Mouse (Mus musculus): Measurements from ENCODE around the gene F8. TPM values are rescaled to one million over a fixed set of nuclear protein-coding genes. Genes with fewer than 3 reads are reported as not detected.
A peak's percentile ranks its signal among the peaks of the same experiment; 100 is the strongest.

The F8 gene
- total and polyA plus RNA-seq, 3 experiments, result 0.43 to 11.3 (median 6.9) TPM

- no peak for DNase-seq
Observed at GRCm38 (mm10) chrX:75138182-75138581, 244.2 kb downstream of the F8 start.

DNA sequence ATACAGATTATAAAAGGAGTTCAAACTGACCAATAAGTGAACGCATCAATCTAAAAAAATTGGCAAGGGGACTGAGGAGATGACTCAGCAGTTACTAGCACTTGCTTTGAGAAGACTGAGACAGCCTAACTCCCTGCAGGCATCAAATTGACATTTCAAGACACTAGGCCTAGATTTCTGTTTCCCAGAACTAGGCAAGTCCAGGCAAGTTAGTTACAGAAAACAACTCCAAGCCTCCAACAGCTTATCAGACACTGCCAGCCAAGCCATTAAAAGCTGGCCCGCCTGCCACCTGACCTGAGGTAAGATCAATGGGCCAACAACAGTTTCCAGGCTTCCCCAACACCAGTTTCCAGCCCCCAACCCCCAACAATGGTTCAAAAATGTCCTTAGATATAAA lies 244.7 kb downstream of the F8 start:
- no peak for DNase-seq

DNA sequence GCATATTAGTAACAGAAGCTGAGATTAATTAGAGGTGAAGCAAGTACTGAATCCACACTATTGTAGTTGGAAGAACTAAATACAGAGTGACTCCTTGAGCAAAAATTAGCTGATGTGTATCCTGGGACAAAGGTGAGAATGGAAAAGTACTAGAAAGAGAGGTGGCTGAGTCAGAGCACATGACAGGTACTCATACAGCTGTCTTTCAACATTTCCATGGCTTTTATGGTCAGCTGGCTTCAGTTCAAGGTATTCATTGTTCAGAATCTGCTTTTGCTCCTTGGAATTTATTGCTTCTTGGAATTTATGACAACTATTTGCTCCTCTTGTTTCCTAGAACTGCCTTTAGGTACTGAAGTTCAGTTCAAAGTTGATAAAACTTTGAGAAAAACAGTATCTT lies 245.5 kb downstream of the F8 start:
- no peak for DNase-seq

DNA sequence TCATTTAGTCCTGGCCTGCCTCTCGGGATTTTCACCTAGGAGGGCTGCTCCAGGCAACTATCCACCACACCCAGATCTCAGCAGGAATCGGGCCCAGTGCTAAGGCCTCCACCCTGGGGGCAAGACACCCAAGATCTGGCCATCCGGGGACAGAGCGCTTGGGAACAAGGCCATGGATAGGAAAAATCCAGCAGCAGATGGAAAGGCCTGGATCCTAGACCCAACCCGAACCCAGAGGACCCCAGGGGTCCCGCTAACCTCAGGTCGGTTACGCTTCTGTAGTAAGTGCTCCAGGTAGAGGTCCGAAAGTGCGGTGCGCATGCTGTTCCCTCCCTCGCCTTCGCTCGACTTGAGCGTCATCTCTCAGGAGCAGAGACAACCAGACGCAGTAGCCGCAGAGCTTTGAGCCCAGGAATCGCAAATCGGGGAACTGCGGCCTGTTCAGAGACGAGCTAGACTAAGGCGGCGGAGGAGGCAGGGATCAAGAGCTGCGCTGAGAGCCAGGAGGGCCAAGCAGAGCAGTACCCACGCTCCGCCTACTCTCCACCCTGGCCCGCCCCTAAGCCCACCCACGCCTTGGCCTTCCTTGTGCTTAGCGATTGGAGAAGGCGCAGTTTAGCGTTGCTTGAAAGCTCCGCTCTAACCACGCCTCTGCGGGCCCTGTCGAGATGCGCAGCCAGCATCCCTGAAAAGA lies 251.8 kb downstream of the F8 start, which contains the start of gene Mpp1:
TSS of gene Mpp1 (minus strand) at position 550 of the 694 bp plus-strand sequence.
- peak; percentile 91 for DNase-seq

DNA sequence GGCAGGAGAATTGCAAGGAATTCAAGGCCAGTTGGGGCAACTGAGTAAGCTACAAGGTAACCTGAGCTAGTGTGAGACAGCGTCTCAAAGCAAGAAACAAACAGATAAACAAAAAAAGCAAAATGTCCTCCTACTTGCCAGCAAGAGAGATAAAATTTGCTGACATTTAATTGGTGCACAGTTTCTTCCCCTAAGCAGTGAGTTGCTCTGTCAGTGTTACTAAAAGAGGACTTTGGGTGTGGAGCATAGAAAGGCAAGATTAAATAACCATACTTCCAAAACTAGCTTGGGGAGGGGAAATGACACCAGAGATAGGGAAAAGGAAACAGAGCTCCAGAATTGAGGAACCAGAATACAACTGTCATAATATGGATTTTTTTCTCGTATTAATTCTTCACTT lies 252.9 kb downstream of the F8 start:
- no peak for DNase-seq

GRCm38 (mm10) chrX:75128333-75128980 lies 254.0 kb downstream of the F8 start:
- peak; percentile 12 for DNase-seq

DNA sequence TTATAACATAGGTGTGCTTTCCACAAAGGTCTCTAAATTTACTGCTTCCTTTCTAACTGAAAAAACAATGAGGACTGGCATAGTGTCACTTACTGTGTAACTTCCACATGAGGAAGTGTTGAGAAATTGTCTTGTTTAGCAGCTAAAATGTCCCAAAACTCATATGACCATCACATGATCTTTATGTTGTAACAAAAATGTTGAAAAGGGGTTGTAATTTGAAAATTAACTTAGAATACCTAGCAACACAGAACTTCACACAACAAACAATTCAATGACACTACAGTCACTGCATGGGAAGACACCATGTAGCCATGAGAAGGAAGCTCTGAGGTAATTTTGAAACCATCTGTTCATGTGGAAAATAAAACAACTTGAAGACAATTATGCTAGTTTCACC lies 255.5 kb downstream of the F8 start:
- DNase-seq, result no peak

GRCm38 (mm10) chrX:75125606-75126005 lies 256.8 kb downstream of the F8 start:
- no peak for DNase-seq

Other genes with a start within 250 kb of the F8 start
- not detected for gene Smim9, start 218.8 kb downstream of the F8 start, total RNA-seq (2021)
- gene Smim9, start 218.8 kb downstream of the F8 start, polyA plus RNA-seq (2012; rRNA removed), result not detected in 2 replicates
- 100 to 1,000 TPM in 1 of 2 experiments, 10 to 100 TPM in 1; 81.2 to 107 TPM for gene Fundc2, start 216 bp downstream of the F8 start, total RNA-seq (2021)
- 2.8 and 3.2 TPM in 2 replicates for gene Fundc2, start 216 bp downstream of the F8 start, polyA plus RNA-seq (2012; rRNA removed)
- gene Cmc4, start 34.0 kb upstream of the F8 start, total RNA-seq (2021), result 1 to 10 TPM; 8.7 to 9.1 TPM
- 3.0 and 3.6 TPM in 2 replicates for gene Cmc4, start 34.0 kb upstream of the F8 start, polyA plus RNA-seq (2012; rRNA removed)
- 1 to 10 TPM; 6.3 to 9.3 TPM for gene Mtcp1, start 34.0 kb upstream of the F8 start, total RNA-seq (2021)
- 3.6 and 3.7 TPM in 2 replicates for gene Mtcp1, start 34.0 kb upstream of the F8 start, polyA plus RNA-seq (2012; rRNA removed)
- 10 to 100 TPM; 33.6 to 46.1 TPM for gene Brcc3, start 34.0 kb upstream of the F8 start, total RNA-seq (2021)
- gene Brcc3, start 34.0 kb upstream of the F8 start, polyA plus RNA-seq (2012; rRNA removed), result 0.69 and 2.2 TPM in 2 replicates
- gene Vbp1, start 131.7 kb upstream of the F8 start, total RNA-seq (2021), result 10 to 100 TPM; 29.8 to 51.6 TPM
- 0.52 and 0.56 TPM in 2 replicates for gene Vbp1, start 131.7 kb upstream of the F8 start, polyA plus RNA-seq (2012; rRNA removed)
- 1 to 10 TPM; 1.0 to 1.6 TPM for gene Rab39b, start 195.6 kb upstream of the F8 start, total RNA-seq (2021)
- gene Rab39b, start 195.6 kb upstream of the F8 start, polyA plus RNA-seq (2012; rRNA removed), result 0.15 and 0.21 TPM in 2 replicates

Measured in adrenal gland, adult 2 months (tissue).